9 mouse cellular contexts compared by ENCODE assay signal in genomic region chr3:88501366-88502030, GRCm38 (mm10). TPM values are rescaled to one million over a fixed set of nuclear protein-coding genes. Genes with fewer than 3 reads are reported as not detected.
A peak's percentile ranks its signal among the peaks of the same experiment; 100 is the strongest.
DNase-seq lines count a peak whose midpoint lies in the region; ATAC-seq and TF ChIP-seq lines count a peak whose summit lies in the region.
"Had no signal": no experiment of that assay in that cellular context is flagged by ENCODE, and none has a peak within 500 bp of the region (broad histone marks: within the 10 kb centered on the region; RNA-seq: fewer than 3 reads in every experiment).

No protein-coding gene starts in this region.

- no peak for TF ChIP-seq RAD21 in MEL (IDR thresholded peaks at IDR 0.05; ENCODE audit: low read depth, low read length)

- H3K27me3 ChIP-seq in cerebellum, adult 2 months (ENCODE audit: control insufficient read depth, insufficient read depth, low read length), result no peaks in the 10 kb centered on the region
- H3K27me3 ChIP-seq in MEL (ENCODE audit: control insufficient read depth in 1 of 2, insufficient read depth in 2 of 2, low read length in 2 of 2), result no peaks in the 10 kb centered on the region
- H3K27me3 ChIP-seq in forebrain, postnatal 0 days (ENCODE audit: insufficient read depth, low read length), result no peaks in the 10 kb centered on the region; the same call in 1 of the 2 replicates
- H3K27me3 ChIP-seq in liver, embryonic 14.5 days (ENCODE audit: control insufficient read depth, insufficient read depth, low read length), result no peaks in the 10 kb centered on the region

- H3K36me3 ChIP-seq in MEL (ENCODE audit: control insufficient read depth in 1 of 2, insufficient read depth in 2 of 2, low read length in 2 of 2), result peaks cover 2 to 37% of the 10 kb centered on the region in 2 experiments; a peak in 3 of 4 replicates
- no peaks in the 10 kb centered on the region for H3K36me3 ChIP-seq in forebrain, postnatal 0 days (ENCODE audit: insufficient read depth)
- H3K36me3 ChIP-seq in liver, embryonic 14.5 days (replicated peaks; ENCODE audit: control insufficient read depth, insufficient read depth, low read depth), result peaks cover 24% of the 10 kb centered on the region

- WGBS in cerebellum, adult 2 months, result 56% methylated on average over 6 of the region's 6 CpGs
- WGBS in forebrain, postnatal 0 days, result 63% methylated on average over 6 of the region's 6 CpGs
- WGBS in liver, embryonic 14.5 days (ENCODE audit: insufficient replicate concordance), result 21% methylated on average over 6 of the region's 6 CpGs

- peaks cover 14% of the 10 kb centered on the region for H3K4me1 ChIP-seq in cerebellum, adult 2 months (ENCODE audit: control insufficient read depth, insufficient read depth, low read length)
- H3K4me1 ChIP-seq in MEL (ENCODE audit: control insufficient read depth in 1 of 2, insufficient read depth in 2 of 2, low read length in 2 of 2), result peaks cover 13 to 43% of the 10 kb centered on the region in 2 experiments
- H3K4me1 ChIP-seq in forebrain, postnatal 0 days (ENCODE audit: insufficient read depth), result peaks cover 17% of the 10 kb centered on the region
- peaks cover 42% of the 10 kb centered on the region in 2 experiments for H3K4me1 ChIP-seq in liver, embryonic 14.5 days (replicated peaks; ENCODE audit: control insufficient read depth in 2 of 2, insufficient read depth in 2 of 2, low read length in 1 of 2)

- peak overlapping the region; percentile 96 for H3K4me2 ChIP-seq in forebrain, postnatal 0 days (ENCODE audit: low read depth)
- peak overlapping the region; percentile 77 for H3K4me2 ChIP-seq in liver, embryonic 14.5 days (ENCODE audit: low read depth)

- no peak for TF ChIP-seq POLR2A in cerebellum, adult 2 months (IDR thresholded peaks at IDR 0.05; ENCODE audit: borderline replicate concordance, insufficient read depth, low read length)
- TF ChIP-seq POLR2A in MEL (IDR thresholded peaks at IDR 0.05; ENCODE audit: control insufficient read depth in 1 of 2, insufficient read depth in 1 of 2, low read depth in 1 of 2, low read length in 2 of 2, poor library complexity in 1 of 2), result peak in 1 of 2 experiments; percentile 46; a peak in 1 of 4 replicates

- H3K27ac ChIP-seq in cerebellum, adult 2 months (ENCODE audit: insufficient read depth, low read length), result no peak overlapping the region
- peak overlapping the region; percentile 95 for H3K27ac ChIP-seq in MEL (ENCODE audit: control insufficient read depth, low read depth, low read length)
- no peak overlapping the region for H3K27ac ChIP-seq in forebrain, postnatal 0 days (ENCODE audit: low read depth, low read length)
- peak overlapping the region; percentile 83 for H3K27ac ChIP-seq in liver, embryonic 14.5 days

- no peak for DNase-seq in cerebellum, adult 2 months
- no peak for DNase-seq in cerebellum, postnatal 4 days (ENCODE audit: low spot score in 2 of 2)
- peak; percentile 83 for DNase-seq in MEL (ENCODE audit: low read depth, low spot score)
- DNase-seq in forebrain, postnatal 0 days, result no peak
- no peak for DNase-seq in liver, embryonic 14.5 days (ENCODE audit: low read depth in 3 of 3, low spot score in 3 of 3)
- DNase-seq in adrenal gland, adult 18-20 months (ENCODE audit: low spot score in 2 of 2), result no peak
- DNase-seq in gastrocnemius, postnatal 4 days (ENCODE audit: low spot score in 2 of 2), result no peak
- DNase-seq in right cerebral cortex, postnatal 14 days, result no peak
- DNase-seq: right cerebral cortex, postnatal 4 days had no signal

- no peaks in the 10 kb centered on the region for H3K9me3 ChIP-seq in MEL (replicated peaks; ENCODE audit: insufficient read depth, low read length)
- H3K9me3 ChIP-seq in forebrain, postnatal 0 days (ENCODE audit: low read length), result no peaks in the 10 kb centered on the region
- H3K9me3 ChIP-seq in liver, embryonic 14.5 days (ENCODE audit: control insufficient read depth, low read length), result no peaks in the 10 kb centered on the region

- peak overlapping the region; percentile 76 for H3K9ac ChIP-seq in MEL (ENCODE audit: control insufficient read depth, low read depth, low read length, poor library complexity, severe bottlenecking)
- no peak overlapping the region for H3K9ac ChIP-seq in forebrain, postnatal 0 days
- peak overlapping the region; percentile 94 for H3K9ac ChIP-seq in liver, embryonic 14.5 days (replicated peaks)

- ATAC-seq in forebrain, postnatal 0 days, result no peak
- peak; percentile 44 for ATAC-seq in liver, embryonic 14.5 days (ENCODE audit: insufficient read depth)

- peak overlapping the region; percentile 90 for H3K4me3 ChIP-seq in cerebellum, adult 2 months (replicated peaks; ENCODE audit: insufficient read depth, low read depth, low read length)
- H3K4me3 ChIP-seq in MEL (ENCODE audit: control insufficient read depth in 1 of 2, insufficient read depth in 1 of 2, low read depth in 2 of 2, low read length in 2 of 2), result peak overlapping the region; percentile 82 to 88
- H3K4me3 ChIP-seq in forebrain, postnatal 0 days (ENCODE audit: low read depth, low read length), result peak overlapping the region; percentile 63
- peak overlapping the region; percentile 67 to 92 for H3K4me3 ChIP-seq in liver, embryonic 14.5 days (ENCODE audit: insufficient read depth in 1 of 2, low read depth in 2 of 2, low read length in 2 of 2)

- no peak for TF ChIP-seq CTCF in cerebellum, adult 2 months (IDR thresholded peaks at IDR 0.05; ENCODE audit: borderline replicate concordance, insufficient read depth, low read depth, low read length)
- TF ChIP-seq CTCF in MEL (IDR thresholded peaks at IDR 0.05 in 2 of 3, conservative IDR thresholded peaks at IDR 0.05 in 1 of 3; ENCODE audit: control insufficient read depth in 1 of 3, insufficient read depth in 1 of 3, low read depth in 2 of 3, low read length in 3 of 3, poor library complexity in 1 of 3, severe bottlenecking in 1 of 3), result no peak
- TF ChIP-seq CTCF in forebrain, postnatal 0 days (IDR thresholded peaks at IDR 0.05; ENCODE audit: low read depth), result no peak
- TF ChIP-seq CTCF in liver, embryonic 14.5 days (IDR thresholded peaks at IDR 0.05; ENCODE audit: low read depth), result no peak

- TF ChIP-seq EP300 in MEL (IDR thresholded peaks at IDR 0.05; ENCODE audit: low read depth in 1 of 2, low read length in 2 of 2), result peak; percentile 55 to 80
- TF ChIP-seq EP300 in liver, embryonic 14.5 days (IDR thresholded peaks at IDR 0.05; ENCODE audit: low read depth), result no peak

- H3K79me2 ChIP-seq in MEL (ENCODE audit: control insufficient read depth, insufficient read depth, low read length, poor library complexity), result peaks cover 40% of the 10 kb centered on the region

RNA-seq across cellular contexts. Expression of gene Lmna, which starts 8.3 kb away (rescaled TPM):
- 51.4 and 57.1 TPM in 2 replicates for polyA plus RNA-seq in cerebellum, adult 2 months (2012; rRNA removed)
- 388 and 394 TPM in 2 replicates for total RNA-seq in MEL (2012; rRNA removed)
- 100 to 1,000 TPM; 128 to 302 TPM for polyA plus RNA-seq in MEL (2012; ENCODE audit: insufficient read depth in 1 of 2, insufficient read length in 2 of 2, low read depth in 1 of 2, low replicate concordance in 2 of 2, missing spikeins in 1 of 2)
- 49.4 and 71.3 TPM in 2 replicates for total RNA-seq in forebrain, postnatal 0 days (2014; rRNA removed)
- 51.4 and 52.9 TPM in 2 replicates for polyA plus RNA-seq in forebrain, postnatal 0 days (2015; fragmentation: Nextera tagmentation; extraction: Ambion mirVana)
- 45.2 and 58.7 TPM in 2 replicates for polyA plus RNA-seq in liver, embryonic 14.5 days (2012; rRNA removed)
- 115 and 132 TPM in 2 replicates for polyA plus RNA-seq in liver, embryonic 14.5 days (2014; fragmentation: Nextera tagmentation; extraction: Ambion mirVana)
- 100 to 1,000 TPM; 106 to 137 TPM for total RNA-seq in adrenal gland, adult 18-20 months (2021)
- 100 to 1,000 TPM; 355 to 365 TPM for total RNA-seq in gastrocnemius, postnatal 4 days (2021)

RNA-seq across cellular contexts. Expression of gene Mex3a, which starts 30.7 kb away (rescaled TPM):
- polyA plus RNA-seq in cerebellum, adult 2 months (2012; rRNA removed), result 1.2 and 1.3 TPM in 2 replicates
- total RNA-seq in MEL (2012; rRNA removed), result 4.3 and 5.5 TPM in 2 replicates
- polyA plus RNA-seq in MEL (2012; ENCODE audit: insufficient read depth in 1 of 2, insufficient read length in 2 of 2, low read depth in 1 of 2, low replicate concordance in 2 of 2, missing spikeins in 1 of 2), result 10 to 100 TPM in 1 of 2 experiments, not detected in 1; 10.1 TPM
- total RNA-seq in forebrain, postnatal 0 days (2014; rRNA removed), result 64.5 and 71.9 TPM in 2 replicates
- polyA plus RNA-seq in forebrain, postnatal 0 days (2015; fragmentation: Nextera tagmentation; extraction: Ambion mirVana), result 16.2 and 20.5 TPM in 2 replicates
- 1.1 and 1.3 TPM in 2 replicates for polyA plus RNA-seq in liver, embryonic 14.5 days (2012; rRNA removed)
- 0.74 and 0.82 TPM in 2 replicates for polyA plus RNA-seq in liver, embryonic 14.5 days (2014; fragmentation: Nextera tagmentation; extraction: Ambion mirVana)
- total RNA-seq in adrenal gland, adult 18-20 months (2021), result 1 to 10 TPM; 2.6 to 3.3 TPM
- 10 to 100 TPM; 12.9 to 13.1 TPM for total RNA-seq in gastrocnemius, postnatal 4 days (2021)

RNA-seq across cellular contexts. Expression of gene Sema4a, which starts 40.5 kb away (rescaled TPM):
- 31.6 and 31.8 TPM in 2 replicates for polyA plus RNA-seq in cerebellum, adult 2 months (2012; rRNA removed)
- total RNA-seq in MEL (2012; rRNA removed), result 31.4 and 45.3 TPM in 2 replicates
- polyA plus RNA-seq in MEL (2012; ENCODE audit: insufficient read depth in 1 of 2, insufficient read length in 2 of 2, low read depth in 1 of 2, low replicate concordance in 2 of 2, missing spikeins in 1 of 2), result 10 to 100 TPM in 1 of 2 experiments, not detected in 1; 33.5 TPM
- 31.5 and 33.0 TPM in 2 replicates for total RNA-seq in forebrain, postnatal 0 days (2014; rRNA removed)
- polyA plus RNA-seq in forebrain, postnatal 0 days (2015; fragmentation: Nextera tagmentation; extraction: Ambion mirVana), result 19.1 and 25.8 TPM in 2 replicates
- 12.7 and 17.8 TPM in 2 replicates for polyA plus RNA-seq in liver, embryonic 14.5 days (2012; rRNA removed)
- polyA plus RNA-seq in liver, embryonic 14.5 days (2014; fragmentation: Nextera tagmentation; extraction: Ambion mirVana), result 9.1 and 10.5 TPM in 2 replicates
- total RNA-seq in adrenal gland, adult 18-20 months (2021), result 10 to 100 TPM; 12.6 to 23.6 TPM
- 1 to 10 TPM; 3.0 to 4.4 TPM for total RNA-seq in gastrocnemius, postnatal 4 days (2021)

RNA-seq across cellular contexts. Expression of gene Rab25, which starts 46.6 kb away (rescaled TPM):
- polyA plus RNA-seq in cerebellum, adult 2 months (2012; rRNA removed), result 0.46 and 1.4 TPM in 2 replicates
- total RNA-seq in MEL (2012; rRNA removed), result 0.75 and 0.96 TPM in 2 replicates
- 1 to 10 TPM in 1 of 2 experiments, not detected in 1; 1.9 TPM for polyA plus RNA-seq in MEL (2012; ENCODE audit: insufficient read depth in 1 of 2, insufficient read length in 2 of 2, low read depth in 1 of 2, low replicate concordance in 2 of 2, missing spikeins in 1 of 2)
- not detected in 2 replicates for total RNA-seq in forebrain, postnatal 0 days (2014; rRNA removed)
- 0.33 TPM in 1 of 2 replicates, not detected in the other for polyA plus RNA-seq in forebrain, postnatal 0 days (2015; fragmentation: Nextera tagmentation; extraction: Ambion mirVana)
- polyA plus RNA-seq in liver, embryonic 14.5 days (2012; rRNA removed), result 0.39 and 0.52 TPM in 2 replicates
- 0.25 TPM in 1 of 2 replicates, not detected in the other for polyA plus RNA-seq in liver, embryonic 14.5 days (2014; fragmentation: Nextera tagmentation; extraction: Ambion mirVana)
- not detected for total RNA-seq in adrenal gland, adult 18-20 months (2021)
- under 1 TPM; 0.57 to 0.91 TPM for total RNA-seq in gastrocnemius, postnatal 4 days (2021)

RNA-seq across cellular contexts. Expression of gene Lamtor2, which starts 51.4 kb away (rescaled TPM):
- 143 and 159 TPM in 2 replicates for polyA plus RNA-seq in cerebellum, adult 2 months (2012; rRNA removed)
- 125 and 127 TPM in 2 replicates for total RNA-seq in MEL (2012; rRNA removed)
- 100 to 1,000 TPM in 1 of 2 experiments, not detected in 1; 188 TPM for polyA plus RNA-seq in MEL (2012; ENCODE audit: insufficient read depth in 1 of 2, insufficient read length in 2 of 2, low read depth in 1 of 2, low replicate concordance in 2 of 2, missing spikeins in 1 of 2)
- total RNA-seq in forebrain, postnatal 0 days (2014; rRNA removed), result 52.2 and 55.5 TPM in 2 replicates
- 186 and 202 TPM in 2 replicates for polyA plus RNA-seq in forebrain, postnatal 0 days (2015; fragmentation: Nextera tagmentation; extraction: Ambion mirVana)
- 63.1 and 73.1 TPM in 2 replicates for polyA plus RNA-seq in liver, embryonic 14.5 days (2012; rRNA removed)
- polyA plus RNA-seq in liver, embryonic 14.5 days (2014; fragmentation: Nextera tagmentation; extraction: Ambion mirVana), result 60.5 and 62.0 TPM in 2 replicates
- 100 to 1,000 TPM; 156 to 164 TPM for total RNA-seq in adrenal gland, adult 18-20 months (2021)
- 10 to 100 TPM; 78.5 to 81.4 TPM for total RNA-seq in gastrocnemius, postnatal 4 days (2021)

Comparison
In these comparisons a context has a peak if more than half of its experiments do, and no peak if none do; other contexts are left out.
1. H3K27ac ChIP-seq: peak in MEL (single experiment) and liver, embryonic 14.5 days (single experiment); none in cerebellum, adult 2 months (single experiment) and forebrain, postnatal 0 days (single experiment).
2. Peak in every context shown above with its lines, with median percentiles within 50 percentile points of each other: H3K4me3 ChIP-seq.